Mouse (Mus musculus): ENCODE measurements around the gene Shc4.

- no peak for TF ChIP-seq CTCF (IDR thresholded peaks at IDR 0.05; ENCODE audit: low read depth)
- no peak for TF ChIP-seq EP300 (IDR thresholded peaks at IDR 0.05; ENCODE audit: low read depth)
Observed at GRCm38 (mm10) chr2:125624127-125624685, 99.7 kb downstream of the Shc4 start.

All from liver, embryonic 14.5 days (tissue).